Mouse (Mus musculus) MEL (cell line): Measurements from ENCODE around the gene Ilf3. TPM values are rescaled to one million over a fixed set of nuclear protein-coding genes. Genes with fewer than 3 reads are reported as not detected.

Experiments
- DNase-seq: peaks from one replicate; pipeline ENCODE4 v3.0.0; 2011; ENCODE audit warnings: low read depth, low spot score
- H3K27ac ChIP-seq: 2 replicates; pipeline ENCODE4 v1.5.1; 2012; ENCODE audit warnings: low read depth, mild to moderate bottlenecking, control low read depth, low read length, moderate library complexity; ENCODE audit not compliant: control insufficient read depth
- H3K27me3 ChIP-seq, 2 experiments: fragments of 150-350 bp in 1 of 2; sonication (generic) in 1 of 2; 2 replicates each; pipeline ENCODE4 v1.6.1; 2012; ENCODE audit warnings: low read length in 2 of 2, mild to moderate bottlenecking in 2 of 2, improper control_type of control experiment in 1 of 2, moderate library complexity in 1 of 2; ENCODE audit not compliant: insufficient read depth in 2 of 2, control insufficient read depth in 1 of 2
- H3K36me3 ChIP-seq, 2 experiments: 2 replicates each; pipeline ENCODE4 v1.6.1; 2012 to 2014; ENCODE audit warnings: low read length in 2 of 2, improper control_type of control experiment in 1 of 2, inconsistent platforms in 1 of 2, mild to moderate bottlenecking in 1 of 2; ENCODE audit not compliant: insufficient read depth in 2 of 2, control insufficient read depth in 1 of 2
- H3K4me1 ChIP-seq, 2 experiments: fragments of 150-350 bp in 1 of 2; sonication (generic) in 1 of 2; 2 replicates each; pipeline ENCODE4 v1.6.1; 2012; ENCODE audit warnings: low read length in 2 of 2, improper control_type of control experiment in 1 of 2, mild to moderate bottlenecking in 1 of 2; ENCODE audit not compliant: insufficient read depth in 2 of 2, control insufficient read depth in 1 of 2
- H3K4me3 ChIP-seq, 2 experiments: fragments of 150-350 bp in 1 of 2; sonication (generic) in 1 of 2; 2 replicates each; pipeline ENCODE4 v1.5.1; 2012; ENCODE audit warnings: low read depth in 2 of 2, low read length in 2 of 2, mild to moderate bottlenecking in 2 of 2, moderate library complexity in 2 of 2, control low read depth in 1 of 2, improper control_type of control experiment in 1 of 2; ENCODE audit not compliant: control insufficient read depth in 1 of 2, insufficient read depth in 1 of 2
- H3K79me2 ChIP-seq: 2 replicates; pipeline ENCODE4 v1.6.1; 2012; ENCODE audit warnings: mild to moderate bottlenecking, low read length, moderate library complexity; ENCODE audit not compliant: control insufficient read depth, poor library complexity, insufficient read depth
- H3K9ac ChIP-seq: 2 replicates; pipeline ENCODE4 v1.6.1; 2012; ENCODE audit warnings: low read depth, mild to moderate bottlenecking, control low read depth, low read length, moderate library complexity; ENCODE audit not compliant: control insufficient read depth, poor library complexity, severe bottlenecking
- H3K9me3 ChIP-seq: fragments of 150-350 bp; sonication (generic); replicated peaks from 2 replicates; pipeline ENCODE4 v1.6.1; 2012; ENCODE audit warnings: mild to moderate bottlenecking, low read length, improper control_type of control experiment, moderate library complexity; ENCODE audit not compliant: insufficient read depth
- BHLHE40 ChIP-seq: IDR thresholded peaks from 2 replicates; pipeline ENCODE4 v1.6.1; 2012; ENCODE audit warnings: low read depth, mild to moderate bottlenecking, inconsistent platforms, low read length, improper control_type of control experiment, borderline replicate concordance
- CHD1 ChIP-seq: IDR thresholded peaks from 2 replicates; pipeline ENCODE4 v1.6.1; 2012; ENCODE audit warnings: low read depth, mild to moderate bottlenecking, inconsistent platforms, low read length, improper control_type of control experiment
- CHD2 ChIP-seq: IDR thresholded peaks from 2 replicates; pipeline ENCODE4 v1.6.1; 2011; ENCODE audit warnings: low read length, improper control_type of control experiment
- CTCF ChIP-seq, 3 experiments: IDR thresholded peaks in 2 of 3; conservative IDR thresholded peaks in 1 of 3; 2 replicates each; pipeline ENCODE4 v1.5.1; 2011 to 2012; ENCODE audit warnings: low read length in 3 of 3, low read depth in 2 of 3, mild to moderate bottlenecking in 2 of 3, improper control_type of control experiment in 1 of 3, inconsistent platforms in 1 of 3, mixed read lengths in 1 of 3, moderate library complexity in 1 of 3; ENCODE audit not compliant: control insufficient read depth in 1 of 3, insufficient read depth in 1 of 3, poor library complexity in 1 of 3, severe bottlenecking in 1 of 3
- E2F4 ChIP-seq: IDR thresholded peaks from 2 replicates; pipeline ENCODE4 v1.6.1; 2011; ENCODE audit warnings: low read depth, low read length, improper control_type of control experiment, borderline replicate concordance
- ELF1 ChIP-seq: IDR thresholded peaks from 2 replicates; pipeline ENCODE4 v1.6.1; 2014; ENCODE audit warnings: low read depth, mild to moderate bottlenecking, inconsistent platforms, low read length, improper control_type of control experiment, moderate library complexity
- EP300 ChIP-seq, 2 experiments: IDR thresholded peaks; 2 replicates each; pipeline ENCODE4 v1.6.1; 2011; ENCODE audit warnings: improper control_type of control experiment in 2 of 2, low read length in 2 of 2, low read depth in 1 of 2, mild to moderate bottlenecking in 1 of 2
- ETS1 ChIP-seq: IDR thresholded peaks from 2 replicates; pipeline ENCODE4 v1.6.1; 2012; ENCODE audit warnings: low read depth, mild to moderate bottlenecking, inconsistent platforms, low read length, improper control_type of control experiment, moderate library complexity
- GABPA ChIP-seq: IDR thresholded peaks from 2 replicates; pipeline ENCODE4 v1.6.1; 2012; ENCODE audit warnings: low read depth, mild to moderate bottlenecking, inconsistent platforms, low read length, improper control_type of control experiment, moderate library complexity
- GATA1 ChIP-seq: IDR thresholded peaks from 2 replicates; pipeline ENCODE4 v1.6.1; 2011; ENCODE audit warnings: low read depth, low read length, improper control_type of control experiment
- HCFC1 ChIP-seq: IDR thresholded peaks from 2 replicates; pipeline ENCODE4 v1.6.1; 2012; ENCODE audit warnings: low read depth, mild to moderate bottlenecking, inconsistent platforms, low read length, improper control_type of control experiment, moderate library complexity
- JUND ChIP-seq: IDR thresholded peaks from 2 replicates; pipeline ENCODE4 v1.6.1; 2011; ENCODE audit warnings: low read depth, mild to moderate bottlenecking, improper control_type of control experiment, low read length
- KAT2A ChIP-seq: conservative IDR thresholded peaks from 2 replicates; pipeline ENCODE4 v1.6.1; 2012; ENCODE audit warnings: low read depth, low read length, improper control_type of control experiment, inconsistent platforms
- MAFK ChIP-seq: IDR thresholded peaks from 2 replicates; pipeline ENCODE4 v1.6.1; 2011; ENCODE audit warnings: low read depth, mild to moderate bottlenecking, low read length, improper control_type of control experiment, borderline replicate concordance
- MAX ChIP-seq: IDR thresholded peaks from 2 replicates; pipeline ENCODE4 v1.6.1; 2011; ENCODE audit warnings: low read length, improper control_type of control experiment
- MAZ ChIP-seq: IDR thresholded peaks from 2 replicates; pipeline ENCODE4 v1.6.1; 2012; ENCODE audit warnings: low read depth, mild to moderate bottlenecking, inconsistent platforms, low read length, improper control_type of control experiment
- MEF2A ChIP-seq: IDR thresholded peaks from 2 replicates; pipeline ENCODE4 v1.6.1; 2014; ENCODE audit warnings: low read depth, mild to moderate bottlenecking, inconsistent platforms, low read length, improper control_type of control experiment; ENCODE audit not compliant: poor library complexity, insufficient replicate concordance, severe bottlenecking; ENCODE audit errors: extremely low read depth
- MXI1 ChIP-seq: IDR thresholded peaks from 2 replicates; pipeline ENCODE4 v1.6.1; 2011; ENCODE audit warnings: mild to moderate bottlenecking, low read depth, low read length, improper control_type of control experiment
- MYC ChIP-seq: IDR thresholded peaks from 2 replicates; pipeline ENCODE4 v1.6.1; 2011; ENCODE audit warnings: low read depth, mild to moderate bottlenecking, low read length, improper control_type of control experiment, moderate library complexity
- NELFE ChIP-seq: IDR thresholded peaks from 2 replicates; pipeline ENCODE4 v1.6.1; 2011; ENCODE audit warnings: low read depth, low read length, improper control_type of control experiment
- NRF1 ChIP-seq: IDR thresholded peaks from 2 replicates; pipeline ENCODE4 v1.6.1; 2014; ENCODE audit warnings: low read depth, mild to moderate bottlenecking, inconsistent platforms, low read length, improper control_type of control experiment, moderate library complexity; ENCODE audit not compliant: poor library complexity, insufficient read depth, severe bottlenecking
- POLR2A ChIP-seq, 2 experiments: IDR thresholded peaks; 2 replicates each; pipeline ENCODE4 v1.6.1; 2011 to 2012; ENCODE audit warnings: low read length in 2 of 2, mild to moderate bottlenecking in 2 of 2, control low read depth in 1 of 2, improper control_type of control experiment in 1 of 2, low read depth in 1 of 2, moderate library complexity in 1 of 2; ENCODE audit not compliant: control insufficient read depth in 1 of 2, insufficient read depth in 1 of 2, poor library complexity in 1 of 2
- POLR2AphosphoS2 ChIP-seq: IDR thresholded peaks from 2 replicates; pipeline ENCODE4 v1.6.1; 2011; ENCODE audit warnings: low read length, improper control_type of control experiment
- RAD21 ChIP-seq: IDR thresholded peaks from 2 replicates; pipeline ENCODE4 v1.6.1; 2011; ENCODE audit warnings: mild to moderate bottlenecking, low read depth, low read length, improper control_type of control experiment
- SIN3A ChIP-seq: IDR thresholded peaks from 2 replicates; pipeline ENCODE4 v1.6.1; 2012; ENCODE audit warnings: low read length, improper control_type of control experiment, inconsistent platforms
- SMC3 ChIP-seq: IDR thresholded peaks from 2 replicates; pipeline ENCODE4 v1.6.1; 2011; ENCODE audit warnings: low read depth, low read length, improper control_type of control experiment
- TAL1 ChIP-seq: IDR thresholded peaks from 2 replicates; pipeline ENCODE4 v1.6.1; 2012; ENCODE audit warnings: mild to moderate bottlenecking, inconsistent platforms, low read length, moderate library complexity, mixed read lengths
- TBP ChIP-seq: IDR thresholded peaks from 2 replicates; pipeline ENCODE4 v1.8.0; 2011; ENCODE audit warnings: low read depth, low read length, improper control_type of control experiment
- TCF12 ChIP-seq: IDR thresholded peaks from 2 replicates; pipeline ENCODE4 v1.6.1; 2014; ENCODE audit warnings: low read depth, mild to moderate bottlenecking, inconsistent platforms, low read length, improper control_type of control experiment, moderate library complexity
- UBTF ChIP-seq: IDR thresholded peaks from 2 replicates; pipeline ENCODE4 v1.6.1; 2012; ENCODE audit warnings: low read depth, mild to moderate bottlenecking, inconsistent platforms, low read length, improper control_type of control experiment, moderate library complexity, borderline replicate concordance; ENCODE audit not compliant: insufficient read depth
- USF1 ChIP-seq: IDR thresholded peaks from 2 replicates; pipeline ENCODE4 v1.6.1; 2014; ENCODE audit warnings: low read depth, mild to moderate bottlenecking, inconsistent platforms, low read length, improper control_type of control experiment, moderate library complexity
- USF2 ChIP-seq, 2 experiments: IDR thresholded peaks; 2 replicates each; pipeline ENCODE4 v1.6.1; 2011 to 2012; ENCODE audit warnings: improper control_type of control experiment in 2 of 2, low read length in 2 of 2, borderline replicate concordance in 1 of 2, inconsistent platforms in 1 of 2, low read depth in 1 of 2, mild to moderate bottlenecking in 1 of 2; ENCODE audit not compliant: insufficient read depth in 1 of 2
- ZC3H11A ChIP-seq: IDR thresholded peaks from 2 replicates; pipeline ENCODE4 v1.6.1; 2012; ENCODE audit warnings: low read depth, mild to moderate bottlenecking, inconsistent platforms, low read length, improper control_type of control experiment
- ZKSCAN1 ChIP-seq: IDR thresholded peaks from 2 replicates; pipeline ENCODE4 v1.6.1; 2012; ENCODE audit warnings: low read depth, mild to moderate bottlenecking, inconsistent platforms, low read length, improper control_type of control experiment, moderate library complexity
- ZMIZ1 ChIP-seq: IDR thresholded peaks from 2 replicates; pipeline ENCODE4 v1.6.1; 2012; ENCODE audit warnings: low read depth, mild to moderate bottlenecking, inconsistent platforms, low read length, improper control_type of control experiment, moderate library complexity
- ZNF384 ChIP-seq: IDR thresholded peaks from 2 replicates; pipeline ENCODE4 v1.6.1; 2012; ENCODE audit warnings: low read depth, mild to moderate bottlenecking, inconsistent platforms, low read length, improper control_type of control experiment
- polyA plus RNA-seq, 2 experiments: library from polyadenylated mRNA; stranded (reverse) in 1 of 2; unstranded in 1 of 2; fragments of >175 nt in 1 of 2; fragments of >200 nt in 1 of 2; gene quantifications; 2 replicates each; pipeline versions ENCODE4 v1.2.1 to v1.2.4; 2012; ENCODE audit warnings: low replicate concordance in 2 of 2, low read depth in 1 of 2; ENCODE audit not compliant: insufficient read length in 2 of 2, insufficient read depth in 1 of 2, missing spikeins in 1 of 2
- total RNA-seq: library from RNA; depleted of rRNA; stranded (reverse); fragments of 300-350 nt; gene quantifications from 2 replicates; pipeline ENCODE4 v1.2.3, GENCODE M21; 2012; rRNA removed

Ilf3 gene
- 210 and 235 TPM in 2 replicates for total RNA-seq
- 100 to 1,000 TPM in 1 of 2 experiments, 10 to 100 TPM in 1; 67.4 to 519 TPM for polyA plus RNA-seq

- H3K79me2 ChIP-seq: peaks cover 43% of the 10 kb centered on the region
- peak within 1 kb of the TSS; percentile 65 to 83 for H3K4me3 ChIP-seq
- peak within 1 kb of the TSS; percentile 91 for H3K27ac ChIP-seq
- peak within 1 kb of the TSS; percentile 87 for H3K9ac ChIP-seq
- peak; percentile 100 for DNase-seq
- peaks cover 13 to 47% of the 10 kb centered on the region in 2 experiments for H3K4me1 ChIP-seq
- H3K9me3 ChIP-seq: no peaks in the 10 kb centered on the region
- H3K36me3 ChIP-seq: peaks cover 12 to 39% of the 10 kb centered on the region in 2 experiments
- peaks cover 2 to 4% of the 10 kb centered on the region in 2 experiments; a peak in 3 of 4 replicates for H3K27me3 ChIP-seq
- TF ChIP-seq MAX (no peak), ZMIZ1 (no peak), TBP (peak; percentile 93), USF1 (no peak), CTCF (IDR thresholded peaks at IDR 0.05 in 2 of 3, conservative IDR thresholded peaks at IDR 0.05 in 1 of 3; ENCODE audit: control insufficient read depth in 1 of 3, insufficient read depth in 1 of 3, low read depth in 2 of 3, low read length in 3 of 3, poor library complexity in 1 of 3, severe bottlenecking in 1 of 3) (no peak), BHLHE40 (no peak), TAL1 (no peak), KAT2A (no peak), UBTF (no peak), MEF2A (no peak), SMC3 (no peak), ETS1 (no peak), ZC3H11A (no peak), EP300 (IDR thresholded peaks at IDR 0.05; ENCODE audit: low read depth in 1 of 2, low read length in 2 of 2) (no peak), MAFK (no peak), MAZ (no peak), CHD1 (no peak), JUND (no peak), ZKSCAN1 (no peak), E2F4 (no peak), MXI1 (no peak), RAD21 (no peak), POLR2AphosphoS2 (no peak), GATA1 (peak; percentile 67), TCF12 (no peak), NELFE (no peak), SIN3A (no peak), MYC (no peak), ELF1 (no peak), NRF1 (no peak), GABPA (no peak), POLR2A (IDR thresholded peaks at IDR 0.05; ENCODE audit: control insufficient read depth in 1 of 2, insufficient read depth in 1 of 2, low read depth in 1 of 2, low read length in 2 of 2, poor library complexity in 1 of 2) (peak; percentile 88 to 99), HCFC1 (no peak), USF2 (IDR thresholded peaks at IDR 0.05; ENCODE audit: borderline replicate concordance in 1 of 2, insufficient read depth in 1 of 2, low read depth in 1 of 2, low read length in 2 of 2) (peak in 1 of 2 experiments; percentile 100; a peak in 2 of 4 replicates), CHD2 (no peak), ZNF384 (no peak)
Measured at GRCm38 (mm10) chr9:21367357-21368111, at the start of gene Ilf3. TSS of gene Ilf3 (plus strand) at chr9:21367871.
